ENCODE assay signal across 12 mouse cellular contexts in genomic region chr5:102014235-102014634, GRCm38 (mm10). TPM values are rescaled to one million over a fixed set of nuclear protein-coding genes. Genes with fewer than 3 reads are reported as not detected.
A peak's percentile ranks its signal among the peaks of the same experiment; 100 is the strongest.
DNase-seq lines count a peak whose midpoint lies in the region; ATAC-seq and TF ChIP-seq lines count a peak whose summit lies in the region.
"Had no signal": no experiment of that assay in that cellular context is flagged by ENCODE, and none has a peak within 500 bp of the region (broad histone marks: within the 10 kb centered on the region; RNA-seq: fewer than 3 reads in every experiment).

No protein-coding gene starts in this region.

- 59% methylated on average over 8 of the region's 8 CpGs for WGBS in liver, adult 2 months
- 92% methylated on average over 8 of the region's 8 CpGs for WGBS in liver, embryonic 11.5 days
- 67% methylated on average over 8 of the region's 8 CpGs for WGBS in hindbrain, embryonic 16.5 days

- no peak overlapping the region for H3K9ac ChIP-seq in liver, adult 2 months (ENCODE audit: low read depth, low read length)
- no peak overlapping the region for H3K9ac ChIP-seq in liver, embryonic 11.5 days (ENCODE audit: low read depth, low read length)
- no peak overlapping the region for H3K9ac ChIP-seq in hindbrain, embryonic 16.5 days (ENCODE audit: low read depth, low read length)
- H3K9ac ChIP-seq: kidney, embryonic 15.5 days had no signal

- no peak for TF ChIP-seq POLR2A in liver, adult 2 months (IDR thresholded peaks at IDR 0.05; ENCODE audit: extremely low read depth, insufficient read depth, low read length)

- peak; percentile 36; the same call in 1 of the 2 replicates for ATAC-seq in cerebellum, adult (ENCODE audit: insufficient number of reproducible peaks, low FRiP score, low TSS enrichment)
- ATAC-seq in liver, embryonic 11.5 days (replicated peaks; ENCODE audit: low FRiP score), result no peak
- peak; percentile 78 for ATAC-seq in hindbrain, embryonic 16.5 days

- H3K27ac ChIP-seq in liver, adult 2 months (replicated peaks; ENCODE audit: insufficient read depth, low read depth, low read length), result no peak overlapping the region
- H3K27ac ChIP-seq in liver, embryonic 11.5 days (ENCODE audit: low read depth, low read length), result no peak overlapping the region
- H3K27ac ChIP-seq in hindbrain, embryonic 16.5 days (ENCODE audit: low read depth, low read length), result no peak overlapping the region
- H3K27ac ChIP-seq: kidney, embryonic 15.5 days; limb, embryonic 10.5 days; macrophage had no signal

- peaks cover 27% of the 10 kb centered on the region for H3K4me1 ChIP-seq in liver, adult 2 months (ENCODE audit: control insufficient read depth, insufficient read depth, low read length)
- H3K4me1 ChIP-seq in liver, embryonic 11.5 days (replicated peaks; ENCODE audit: control insufficient read depth, insufficient read depth, low read length), result no peaks in the 10 kb centered on the region; the same call in 1 of the 2 replicates
- no peaks in the 10 kb centered on the region for H3K4me1 ChIP-seq in hindbrain, embryonic 16.5 days (ENCODE audit: control insufficient read depth, insufficient read depth, low read depth, low read length)
- H3K4me1 ChIP-seq: limb, embryonic 10.5 days had no signal

- no peak overlapping the region for H3K4me3 ChIP-seq in liver, adult 2 months (ENCODE audit: insufficient read depth, low read depth, low read length)
- no peak overlapping the region for H3K4me3 ChIP-seq in liver, embryonic 11.5 days (ENCODE audit: low read depth, low read length)
- H3K4me3 ChIP-seq in hindbrain, embryonic 16.5 days (ENCODE audit: low read length), result no peak overlapping the region
- H3K4me3 ChIP-seq: kidney, embryonic 15.5 days; limb, embryonic 10.5 days had no signal

- H3K9me3 ChIP-seq in liver, embryonic 11.5 days (ENCODE audit: control insufficient read depth, low read length), result no peaks in the 10 kb centered on the region
- no peaks in the 10 kb centered on the region for H3K9me3 ChIP-seq in hindbrain, embryonic 16.5 days (ENCODE audit: control insufficient read depth, low read length)
- H3K9me3 ChIP-seq: limb, embryonic 10.5 days had no signal

- H3K4me2 ChIP-seq in liver, embryonic 11.5 days, result no peak overlapping the region
- H3K4me2 ChIP-seq in hindbrain, embryonic 16.5 days (ENCODE audit: low read length), result no peak overlapping the region
- H3K4me2 ChIP-seq: kidney, embryonic 15.5 days had no signal

- H3K27me3 ChIP-seq in liver, adult 2 months (ENCODE audit: control insufficient read depth, insufficient read depth, low read length), result no peaks in the 10 kb centered on the region
- no peaks in the 10 kb centered on the region for H3K27me3 ChIP-seq in liver, embryonic 11.5 days (replicated peaks; ENCODE audit: control insufficient read depth, insufficient read depth, low read length)
- H3K27me3 ChIP-seq in hindbrain, embryonic 16.5 days (replicated peaks; ENCODE audit: control insufficient read depth, insufficient read depth, low read length), result no peaks in the 10 kb centered on the region
- H3K27me3 ChIP-seq: kidney, embryonic 15.5 days had no signal

- peaks cover 30% of the 10 kb centered on the region for H3K79me2 ChIP-seq in liver, adult 2 months (ENCODE audit: control insufficient read depth, insufficient read depth, low read length)

- TF ChIP-seq CTCF in liver, adult 2 months (IDR thresholded peaks at IDR 0.05; ENCODE audit: low read depth, low read length), result no peak

- H3K36me3 ChIP-seq in liver, adult 2 months (ENCODE audit: control insufficient read depth, insufficient read depth, low read length), result no peaks in the 10 kb centered on the region
- H3K36me3 ChIP-seq in liver, embryonic 11.5 days (ENCODE audit: control insufficient read depth, insufficient read depth, low read length), result peaks cover 3% of the 10 kb centered on the region; the same call in 1 of the 2 replicates
- 0 out of 2 replicates have a peak, but pooled peaks cover 2% of the 10 kb centered on the region for H3K36me3 ChIP-seq in hindbrain, embryonic 16.5 days (ENCODE audit: control insufficient read depth, insufficient read depth, low read length)

- no peak for DNase-seq in cerebellum, adult 8-10 months
- DNase-seq in liver, adult 2 months (ENCODE audit: extremely low read depth, low read depth, low spot score), result peak; percentile 59
- DNase-seq in liver, embryonic 11.5 days (ENCODE audit: low spot score), result no peak
- DNase-seq in ZHBTc4 (ENCODE audit: low read depth, low spot score), result peak; percentile 76
- no peak for DNase-seq in embryo, embryonic 11 days
- no peak for DNase-seq in adrenal gland, adult (ENCODE audit: inconsistent age in 2 of 2, low spot score in 1 of 2)
- DNase-seq: adrenal gland, postnatal 14 days had no signal

RNA-seq across cellular contexts. Expression of gene Wdfy3, which starts 55.5 kb away (rescaled TPM):
- total RNA-seq in liver, adult 2 months (2014; rRNA removed), result 17.0 and 28.1 TPM in 2 replicates
- 12.3 and 14.4 TPM in 2 replicates for polyA plus RNA-seq in liver, adult 2 months (2012; rRNA removed)
- polyA plus RNA-seq in liver, embryonic 11.5 days (2014; fragmentation: Nextera tagmentation; extraction: Ambion mirVana), result 10.4 and 12.7 TPM in 2 replicates
- 22.5 and 25.4 TPM in 2 replicates for polyA plus RNA-seq in hindbrain, embryonic 16.5 days (2015; fragmentation: Nextera tagmentation; extraction: Ambion mirVana)

Comparison
In these comparisons a context has a peak if more than half of its experiments do, and no peak if none do; other contexts are left out.
1. DNase-seq: peak in liver, adult 2 months (single experiment) and ZHBTc4 (single experiment); none in cerebellum, adult 8-10 months (single experiment), liver, embryonic 11.5 days (single experiment), embryo, embryonic 11 days (single experiment) and adrenal gland, adult (0 of 2).